Mouse (Mus musculus): ENCODE results near the gene Cox11. TPM values are rescaled to one million over a fixed set of nuclear protein-coding genes. Genes with fewer than 3 reads are reported as not detected.

Gene Cox11
- polyA plus RNA-seq, 1 experiment from 2014 or later: 27.1 TPM

DNA sequence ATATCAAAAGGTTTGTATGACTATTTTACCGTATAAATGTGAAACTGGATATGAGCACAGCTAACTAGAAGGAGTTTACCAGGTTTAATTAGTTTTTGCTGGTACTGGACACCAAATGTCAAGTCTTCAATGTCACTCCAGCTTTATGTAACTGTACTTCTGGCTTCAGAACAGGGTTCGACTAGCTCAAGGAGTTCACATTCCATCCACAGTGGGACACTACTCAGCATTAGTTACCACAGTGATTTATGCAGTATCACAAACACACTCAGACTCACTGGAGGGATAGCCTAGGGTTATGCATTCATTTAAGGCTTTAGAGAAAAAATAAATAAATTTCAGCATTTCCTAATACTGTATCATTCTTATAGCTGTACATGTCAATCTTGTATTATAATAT is 5.5 kb upstream of the Cox11 start:
- no peaks in the 10 kb centered on the region for H3K9me3 ChIP-seq (replicated peaks)

DNA sequence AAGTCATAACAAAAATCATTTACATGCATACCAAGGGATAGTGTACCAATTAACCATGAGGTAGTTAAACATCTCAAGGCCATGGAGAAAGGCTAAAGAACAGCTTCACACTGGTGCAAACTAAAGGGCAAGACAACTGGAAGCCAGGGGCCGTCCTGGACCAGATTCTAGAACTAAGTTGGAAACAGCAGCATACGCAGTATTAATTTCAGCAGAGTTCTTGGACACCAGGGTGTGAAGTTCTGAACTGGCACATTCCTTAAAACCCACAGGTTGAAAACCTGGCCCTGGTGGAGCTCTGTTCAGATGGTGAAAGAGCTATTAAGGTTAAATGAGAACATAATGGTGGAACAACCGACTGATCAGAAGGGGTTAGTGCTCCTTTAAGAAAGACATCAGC is 3.3 kb upstream of the Cox11 start:
- Histone ChIP-seq H3K27ac (no peak overlapping the region), H3K4me1 (replicated peaks) (peaks cover 15% of the 10 kb centered on the region), H3K36me3 (no peaks in the 10 kb centered on the region), H3K4me3 (replicated peaks) (no peak overlapping the region), H3K9ac (no peak overlapping the region), H3K27me3 (no peaks in the 10 kb centered on the region), H3K4me2 (no peak overlapping the region), H3K9me3 (replicated peaks) (no peaks in the 10 kb centered on the region)
- no peak for DNase-seq
- ATAC-seq (ENCODE audit: low read depth): no peak
- WGBS (ENCODE audit: insufficient replicate concordance): 77% methylated on average over 3 of the region's 3 CpGs

More for the DNA sequence above, 5.5 kb upstream of the Cox11 start:
- Histone ChIP-seq H3K9ac (no peak overlapping the region), H3K27me3 (no peaks in the 10 kb centered on the region), H3K36me3 (no peaks in the 10 kb centered on the region), H3K4me2 (no peak overlapping the region), H3K27ac (no peak overlapping the region), H3K4me3 (replicated peaks) (no peak overlapping the region), H3K4me1 (replicated peaks) (peaks cover 13% of the 10 kb centered on the region)
- no peak for ATAC-seq (ENCODE audit: low read depth)
- DNase-seq: no peak
- 81% methylated on average over 2 of the region's 2 CpGs for WGBS (ENCODE audit: insufficient replicate concordance)

DNA sequence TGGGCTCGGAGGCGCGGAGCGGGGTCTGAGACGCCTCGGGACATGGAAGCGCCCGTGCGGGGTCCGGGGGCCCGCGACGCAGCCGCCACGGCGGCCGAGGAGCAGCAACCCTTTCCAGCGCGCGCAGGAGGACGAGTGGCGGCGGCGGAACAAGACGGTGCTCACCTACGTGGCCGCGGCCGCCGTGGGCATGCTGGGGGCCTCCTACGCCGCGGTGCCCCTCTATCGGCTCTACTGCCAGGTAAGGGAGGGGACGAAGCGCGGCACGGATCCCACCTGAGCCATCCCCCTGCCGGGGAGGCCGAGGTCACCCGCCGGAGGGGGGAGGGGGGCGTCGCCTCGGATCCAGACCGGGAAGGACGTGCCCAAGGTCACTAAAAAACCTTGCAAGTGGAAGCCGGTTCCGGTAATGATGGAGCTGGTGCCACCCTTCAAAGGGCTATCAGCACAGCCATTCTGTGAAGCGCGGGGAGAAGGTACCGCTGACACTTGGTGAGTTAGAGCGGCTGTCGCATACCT is 398 bp downstream of the Cox11 start:
- Histone ChIP-seq H3K4me1 (replicated peaks) (peaks cover 36% of the 10 kb centered on the region), H3K4me3 (replicated peaks) (peak overlapping the region; percentile 96), H3K27me3 (no peaks in the 10 kb centered on the region), H3K9ac (peak overlapping the region; percentile 98), H3K4me2 (peak overlapping the region; percentile 74), H3K9me3 (replicated peaks) (no peaks in the 10 kb centered on the region), H3K36me3 (peaks cover 25% of the 10 kb centered on the region), H3K27ac (peak overlapping the region; percentile 91)
- DNase-seq: no peak
- WGBS (ENCODE audit: insufficient replicate concordance): under 1% methylated on average over 54 of the region's 54 CpGs
- peak; percentile 70 for ATAC-seq (ENCODE audit: low read depth)

DNA sequence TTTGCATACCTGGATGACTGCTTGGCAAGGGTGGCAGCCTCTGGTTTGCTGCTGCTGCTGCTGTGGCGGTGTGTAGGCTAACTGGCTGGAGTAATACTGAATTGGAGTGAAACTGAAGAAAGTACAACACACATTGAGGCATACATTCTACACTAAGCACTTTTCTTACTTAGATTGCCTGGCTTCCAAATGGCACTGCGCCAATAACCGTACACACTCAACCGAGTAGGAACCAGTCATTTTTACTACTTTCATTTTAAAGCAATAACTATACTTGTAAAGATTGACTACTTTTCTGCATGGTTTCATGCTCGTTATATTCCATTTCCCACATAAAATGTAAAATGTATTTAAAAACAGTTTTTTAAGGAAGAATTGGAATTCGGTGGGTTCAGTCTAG is 11.8 kb downstream of the Cox11 start:
- DNase-seq: no peak
- Histone ChIP-seq H3K4me2 (no peak overlapping the region), H3K4me1 (replicated peaks) (no peaks in the 10 kb centered on the region), H3K27ac (no peak overlapping the region), H3K27me3 (no peaks in the 10 kb centered on the region), H3K4me3 (replicated peaks) (no peak overlapping the region), H3K36me3 (peaks cover 92% of the 10 kb centered on the region), H3K9me3 (replicated peaks) (no peaks in the 10 kb centered on the region), H3K9ac (no peak overlapping the region)
- ATAC-seq (ENCODE audit: low read depth): no peak
- 89% methylated on average over 6 of the region's 6 CpGs for WGBS (ENCODE audit: insufficient replicate concordance)

DNA sequence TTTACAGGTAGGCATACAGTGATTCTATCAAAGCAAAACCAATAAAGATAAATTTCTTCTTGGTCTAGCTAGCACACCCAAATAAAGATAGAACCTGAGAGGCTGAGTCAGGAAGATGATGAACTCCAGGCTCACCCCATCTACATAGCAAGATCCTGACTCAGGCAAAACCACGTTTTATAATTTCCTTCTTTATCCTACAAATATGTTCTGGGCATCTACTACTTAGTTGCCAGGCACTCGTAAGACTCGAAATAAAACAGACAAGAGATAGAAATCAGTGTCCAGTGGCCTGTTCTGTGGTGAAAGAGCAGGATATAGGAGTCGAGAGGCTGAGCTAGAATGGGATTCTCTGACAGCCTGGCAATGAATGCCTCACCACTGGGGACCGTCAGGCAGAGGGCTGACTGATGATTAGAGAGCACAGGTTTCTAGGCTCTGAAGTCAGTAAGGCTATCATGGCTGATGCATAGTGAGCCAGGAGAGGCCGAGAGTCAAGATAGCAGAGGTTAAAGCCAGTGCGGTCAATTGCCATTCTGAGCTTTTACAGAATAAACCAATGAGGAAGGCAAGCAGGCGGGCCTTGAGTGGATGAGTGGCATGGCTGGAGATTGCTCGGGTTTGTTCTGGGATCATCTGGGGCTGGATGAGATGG is 12.4 kb downstream of the Cox11 start:
- H3K4me1 ChIP-seq (replicated peaks): no peaks in the 10 kb centered on the region
- H3K9ac ChIP-seq: no peak overlapping the region
- no peak for DNase-seq
- no peak overlapping the region for H3K4me2 ChIP-seq
- no peak overlapping the region for H3K27ac ChIP-seq
- H3K4me3 ChIP-seq (replicated peaks): no peak overlapping the region
- 78% methylated on average over 9 of the region's 9 CpGs for WGBS (ENCODE audit: insufficient replicate concordance)
- peaks cover 91% of the 10 kb centered on the region for H3K36me3 ChIP-seq
- ATAC-seq (ENCODE audit: low read depth): no peak
- H3K9me3 ChIP-seq (replicated peaks): no peaks in the 10 kb centered on the region
- no peaks in the 10 kb centered on the region for H3K27me3 ChIP-seq

DNA sequence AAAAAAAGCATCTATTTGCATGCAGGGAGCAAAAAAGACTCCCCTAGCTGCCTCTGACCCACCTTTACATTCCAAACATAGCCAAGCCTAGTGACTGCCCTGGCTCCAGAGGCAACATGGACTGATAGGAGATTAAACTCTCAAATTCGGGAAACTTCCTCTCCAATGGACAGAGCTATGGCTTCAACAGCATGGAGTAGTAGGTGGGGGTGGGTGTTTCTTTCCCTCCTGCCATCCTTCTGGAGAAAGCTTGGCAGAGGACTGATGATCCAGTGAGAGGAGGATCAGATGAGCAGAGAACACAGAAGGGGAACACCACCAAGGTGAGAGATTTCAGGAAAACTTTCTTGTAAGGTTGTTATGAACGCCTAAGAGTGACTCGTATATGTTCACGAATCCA is 14.6 kb downstream of the Cox11 start:
- no peaks in the 10 kb centered on the region for H3K27me3 ChIP-seq
- no peak overlapping the region for H3K4me3 ChIP-seq (replicated peaks)
- DNase-seq (no peak), ATAC-seq (ENCODE audit: low read depth) (no peak)
- no peak overlapping the region for H3K9ac ChIP-seq
- WGBS (ENCODE audit: insufficient replicate concordance): 80% methylated on average over 4 of the region's 4 CpGs
- H3K4me2 ChIP-seq: no peak overlapping the region
- no peaks in the 10 kb centered on the region for H3K9me3 ChIP-seq (replicated peaks)
- 0 out of 2 replicates have a peak, but pooled peaks cover 2% of the 10 kb centered on the region for H3K4me1 ChIP-seq (replicated peaks)
- H3K27ac ChIP-seq: no peak overlapping the region
- H3K36me3 ChIP-seq: peaks cover 93% of the 10 kb centered on the region

DNA sequence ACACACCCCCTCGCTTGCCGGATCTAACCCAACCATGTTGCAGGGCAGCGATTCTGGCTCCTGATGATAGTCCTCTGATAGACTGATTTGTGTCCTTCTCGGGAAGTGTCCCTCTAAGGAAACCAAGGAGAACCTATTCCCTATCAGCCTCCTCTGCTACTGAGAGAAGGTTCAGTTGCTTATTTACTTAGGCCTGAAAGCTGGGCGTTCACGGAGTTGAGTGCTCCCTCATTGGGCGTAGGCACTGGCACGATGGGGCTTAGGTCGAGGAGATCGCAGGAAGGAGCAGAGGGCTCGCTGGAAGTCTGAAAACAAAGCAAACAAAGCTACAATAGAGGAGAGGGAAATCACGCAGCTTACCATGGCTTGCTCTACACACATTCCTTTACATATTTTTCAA is 19.6 kb downstream of the Cox11 start:
- Histone ChIP-seq H3K36me3 (peaks cover 87% of the 10 kb centered on the region), H3K4me2 (no peak overlapping the region), H3K4me3 (replicated peaks) (no peak overlapping the region), H3K27ac (peak overlapping the region; percentile 11; the same call in 1 of the 2 replicates), H3K9ac (no peak overlapping the region), H3K9me3 (replicated peaks) (no peaks in the 10 kb centered on the region), H3K4me1 (replicated peaks) (peaks cover 18% of the 10 kb centered on the region), H3K27me3 (no peaks in the 10 kb centered on the region)
- DNase-seq (no peak), ATAC-seq (ENCODE audit: low read depth) (no peak)
- 91% methylated on average over 12 of the region's 12 CpGs for WGBS (ENCODE audit: insufficient replicate concordance)

DNA sequence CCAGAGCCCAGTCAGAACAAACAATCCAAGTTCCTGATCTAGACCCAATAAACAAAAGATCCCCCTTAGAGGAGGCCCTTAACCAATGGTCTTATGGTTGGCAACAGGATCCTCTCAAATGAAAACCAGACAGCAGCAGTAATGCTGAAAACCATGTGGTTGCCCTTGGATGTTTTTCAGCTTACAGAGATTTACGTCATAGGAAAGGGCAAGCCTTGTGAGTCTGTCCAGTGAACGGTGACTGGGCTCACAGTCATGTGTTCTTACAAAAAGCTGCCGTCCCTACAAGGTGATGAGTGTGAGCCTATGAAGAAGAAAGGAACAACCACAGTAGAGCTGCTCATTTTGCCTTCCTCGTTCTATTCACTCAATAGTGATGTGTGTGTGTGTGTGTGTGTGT is 22.7 kb downstream of the Cox11 start:
- ATAC-seq (ENCODE audit: low read depth): no peak
- H3K36me3 ChIP-seq: peaks cover 63% of the 10 kb centered on the region
- H3K4me1 ChIP-seq (replicated peaks): peaks cover 49% of the 10 kb centered on the region

DNA sequence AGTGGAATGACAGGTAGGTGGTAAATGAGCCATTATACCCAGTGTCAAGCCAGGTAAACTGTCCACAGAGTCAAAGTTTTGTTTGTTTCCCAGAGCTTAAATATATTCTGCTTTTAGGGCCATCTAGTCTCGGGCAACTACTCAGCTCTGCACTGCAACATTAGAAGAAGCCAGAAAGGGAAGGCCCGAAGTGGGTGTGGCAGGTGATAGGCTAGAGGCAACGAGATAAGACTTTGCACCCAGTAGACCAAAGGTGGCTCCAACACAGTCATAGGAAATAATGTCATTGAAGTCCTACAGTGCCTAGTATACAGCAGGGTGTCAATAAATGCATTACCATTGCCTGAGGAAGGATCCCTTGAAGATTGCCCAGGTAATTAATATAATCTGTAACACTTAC is 25.1 kb downstream of the Cox11 start:
- H3K9ac ChIP-seq: peak overlapping the region; percentile 74
- peak; percentile 75 for DNase-seq
- ATAC-seq (ENCODE audit: low read depth): peak; percentile 74

More for the DNA sequence above, 22.7 kb downstream of the Cox11 start:
- Histone ChIP-seq H3K27ac (0 out of 2 replicates have a peak overlapping the region, but pooled peaks have one; percentile 29), H3K9ac (no peak overlapping the region), H3K4me2 (no peak overlapping the region), H3K4me3 (replicated peaks) (no peak overlapping the region), H3K9me3 (replicated peaks) (no peaks in the 10 kb centered on the region), H3K27me3 (no peaks in the 10 kb centered on the region)
- WGBS (ENCODE audit: insufficient replicate concordance): 89% methylated on average over 4 of the region's 4 CpGs
- no peak for DNase-seq

DNA sequence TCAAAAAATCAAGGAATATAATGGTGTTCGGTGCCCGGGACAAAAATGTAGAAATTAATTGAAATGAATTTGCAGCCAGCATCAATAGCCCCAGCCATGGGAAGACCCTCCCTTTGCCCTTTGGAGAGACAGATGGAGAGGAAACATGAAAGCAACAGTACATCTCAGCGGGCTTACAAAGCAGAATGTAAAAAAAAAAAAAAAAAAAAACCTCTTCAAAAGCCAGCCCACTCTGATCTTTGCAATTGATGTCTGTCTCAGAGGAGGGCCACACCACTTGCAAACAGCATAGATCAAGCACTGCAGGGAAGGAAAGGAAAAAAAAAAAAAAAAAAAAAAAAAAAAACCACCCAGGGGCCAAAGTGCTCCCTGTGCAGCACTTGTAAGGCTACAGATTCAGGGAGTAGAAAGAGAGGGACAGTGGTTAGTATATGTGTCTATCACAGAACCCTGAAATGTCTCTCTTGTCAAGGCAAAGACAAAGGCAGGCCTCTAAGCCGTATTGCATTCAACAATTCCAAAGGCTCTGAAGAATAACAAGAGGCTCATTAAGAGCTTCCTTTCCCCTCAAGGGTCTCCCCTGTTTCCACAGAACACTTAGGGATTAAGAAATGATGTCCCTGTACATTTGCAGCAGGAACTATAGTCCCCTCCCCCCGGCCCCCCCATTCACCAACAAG is 25.8 kb downstream of the Cox11 start:
- Histone ChIP-seq H3K4me1 (replicated peaks) (peaks cover 72% of the 10 kb centered on the region), H3K9ac (peak overlapping the region; percentile 74), H3K4me3 (replicated peaks) (peak overlapping the region; percentile 41), H3K27ac (peak overlapping the region; percentile 99), H3K9me3 (replicated peaks) (no peaks in the 10 kb centered on the region), H3K27me3 (no peaks in the 10 kb centered on the region), H3K36me3 (peaks cover 47% of the 10 kb centered on the region), H3K4me2 (peak overlapping the region; percentile 72)
- no peak for DNase-seq
- peak; percentile 19; the same call in 1 of the 2 replicates for ATAC-seq (ENCODE audit: low read depth)
- WGBS (ENCODE audit: insufficient replicate concordance): 32% methylated on average over 5 of the region's 5 CpGs

More for the DNA sequence above, 25.1 kb downstream of the Cox11 start:
- Histone ChIP-seq H3K4me3 (replicated peaks) (peak overlapping the region; percentile 41), H3K4me1 (replicated peaks) (peaks cover 66% of the 10 kb centered on the region), H3K9me3 (replicated peaks) (no peaks in the 10 kb centered on the region), H3K27ac (peak overlapping the region; percentile 99), H3K4me2 (peak overlapping the region; percentile 72), H3K27me3 (no peaks in the 10 kb centered on the region), H3K36me3 (peaks cover 42% of the 10 kb centered on the region)
- 8% methylated on average over 3 of the region's 3 CpGs for WGBS (ENCODE audit: insufficient replicate concordance)

DNA sequence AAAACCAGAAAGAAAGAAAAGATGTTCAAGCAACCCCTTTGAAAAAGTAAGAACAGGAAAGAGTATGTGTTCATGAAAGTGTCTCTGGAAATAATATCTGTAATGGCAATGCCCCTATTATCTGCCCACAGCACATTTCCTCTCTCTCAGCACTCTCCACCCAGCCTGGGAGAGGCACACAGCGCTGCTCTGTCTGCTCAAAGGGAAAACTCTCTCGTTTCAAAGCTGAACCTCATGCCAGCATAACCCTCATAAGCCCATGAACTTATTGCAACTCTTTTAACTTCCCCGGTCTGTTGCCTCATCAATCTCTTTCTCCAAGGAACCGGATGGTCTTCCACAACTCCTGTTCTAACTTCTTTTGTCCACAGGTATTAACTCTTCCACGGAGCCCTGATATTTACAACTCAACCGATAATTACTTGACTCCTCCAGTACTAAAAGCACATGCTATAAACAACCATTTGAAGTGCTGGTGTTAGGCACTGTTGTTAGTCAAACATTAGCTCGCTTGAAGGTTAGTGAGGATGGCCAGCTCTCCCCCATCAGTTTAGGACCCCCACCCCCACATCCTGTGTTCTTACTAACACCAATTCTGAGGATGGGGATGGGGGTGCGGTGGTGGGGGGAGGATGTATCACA is 26.5 kb downstream of the Cox11 start:
- H3K4me3 ChIP-seq (replicated peaks): peak overlapping the region; percentile 35
- H3K9ac ChIP-seq: peak overlapping the region; percentile 74
- H3K36me3 ChIP-seq: peaks cover 49% of the 10 kb centered on the region
- peaks cover 73% of the 10 kb centered on the region for H3K4me1 ChIP-seq (replicated peaks)
- DNase-seq (peak; percentile 79), ATAC-seq (ENCODE audit: low read depth) (peak; percentile 88)
- peak overlapping the region; percentile 72 for H3K4me2 ChIP-seq
- no peaks in the 10 kb centered on the region for H3K27me3 ChIP-seq
- H3K27ac ChIP-seq: peak overlapping the region; percentile 99
- WGBS (ENCODE audit: insufficient replicate concordance): 2% methylated on average over 8 of the region's 8 CpGs
- H3K9me3 ChIP-seq (replicated peaks): no peaks in the 10 kb centered on the region
